Mouse (Mus musculus): Measurements from ENCODE around the gene Rbm20.

The Rbm20 gene

GRCm38 (mm10) chr19:53757432-53758109, 80.5 kb downstream of the Rbm20 start:
- peak; percentile 26 to 28 for DNase-seq (ENCODE audit: low spot score in 2 of 2)

GRCm38 (mm10) chr19:53758881-53759418, 81.8 kb downstream of the Rbm20 start:
- DNase-seq (ENCODE audit: low spot score in 2 of 2), result no peak

GRCm38 (mm10) chr19:53760125-53761101, 83.3 kb downstream of the Rbm20 start:
- DNase-seq (ENCODE audit: low spot score in 2 of 2), result no peak

- DNase-seq (ENCODE audit: low spot score in 2 of 2), result peak in 1 of 2 experiments; percentile 26
Observed at GRCm38 (mm10) chr19:53762749-53763438, 85.8 kb downstream of the Rbm20 start.

GRCm38 (mm10) chr19:53764688-53765478, 87.8 kb downstream of the Rbm20 start:
- no peak for DNase-seq (ENCODE audit: low spot score in 2 of 2)

GRCm38 (mm10) chr19:53768478-53768877, 91.4 kb downstream of the Rbm20 start:
- DNase-seq (ENCODE audit: low spot score in 2 of 2), result peak in 1 of 2 experiments; percentile 46

GRCm38 (mm10) chr19:53773937-53774640, 97.0 kb downstream of the Rbm20 start:
- DNase-seq (ENCODE audit: low spot score in 2 of 2), result no peak

- no peak for DNase-seq (ENCODE audit: low spot score in 2 of 2)
Observed at GRCm38 (mm10) chr19:53774641-53775350, 97.7 kb downstream of the Rbm20 start.

GRCm38 (mm10) chr19:53779402-53779801, 102.3 kb downstream of the Rbm20 start:
- no peak for DNase-seq (ENCODE audit: low spot score in 2 of 2)

GRCm38 (mm10) chr19:53779818-53780217, 102.7 kb downstream of the Rbm20 start:
- DNase-seq (ENCODE audit: low spot score in 2 of 2), result no peak

GRCm38 (mm10) chr19:53780752-53781602, 103.9 kb downstream of the Rbm20 start:
- DNase-seq (ENCODE audit: low spot score in 2 of 2), result no peak

GRCm38 (mm10) chr19:53781826-53782225, 104.7 kb downstream of the Rbm20 start:
- DNase-seq (ENCODE audit: low spot score in 2 of 2), result no peak

- no peak for DNase-seq (ENCODE audit: low spot score in 2 of 2)
Observed at GRCm38 (mm10) chr19:53785352-53785751, 108.2 kb downstream of the Rbm20 start.

- DNase-seq (ENCODE audit: low spot score in 2 of 2), result peak in 1 of 2 experiments; percentile 35
Observed at GRCm38 (mm10) chr19:53786239-53786638, 109.1 kb downstream of the Rbm20 start.

- DNase-seq (ENCODE audit: low spot score in 2 of 2), result no peak
Observed at GRCm38 (mm10) chr19:53786836-53787235, 109.7 kb downstream of the Rbm20 start.

- no peak for DNase-seq (ENCODE audit: low spot score in 2 of 2)
Observed at GRCm38 (mm10) chr19:53788621-53789331, 111.7 kb downstream of the Rbm20 start.

GRCm38 (mm10) chr19:53789571-53789970, 112.5 kb downstream of the Rbm20 start:
- DNase-seq (ENCODE audit: low spot score in 2 of 2), result no peak

All from frontal cortex, postnatal 36 days (tissue).